Mouse (Mus musculus): ENCODE results near the gene Ube2ql1. TPM values are rescaled to one million over a fixed set of nuclear protein-coding genes. Genes with fewer than 3 reads are reported as not detected.

Ube2ql1 gene
- total RNA-seq, 2 experiments from 2014 or later: 1.9 to 2.9 TPM

GRCm38 (mm10) chr13:69717860-69718598 is 21.7 kb downstream of the Ube2ql1 start:
- DNase-seq (ENCODE audit: low spot score in 2 of 2): no peak

- DNase-seq (ENCODE audit: low spot score in 2 of 2): no peak
Measured at GRCm38 (mm10) chr13:69708236-69708635, 31.5 kb downstream of the Ube2ql1 start.

- no peak for DNase-seq (ENCODE audit: low spot score in 2 of 2)
Measured at GRCm38 (mm10) chr13:69707496-69707895, 32.2 kb downstream of the Ube2ql1 start.

- DNase-seq (ENCODE audit: low spot score in 2 of 2): no peak
Measured at GRCm38 (mm10) chr13:69706919-69707318, 32.8 kb downstream of the Ube2ql1 start.

GRCm38 (mm10) chr13:69703505-69703904 is 36.2 kb downstream of the Ube2ql1 start:
- DNase-seq (ENCODE audit: low spot score in 2 of 2): no peak

GRCm38 (mm10) chr13:69701397-69701796 is 38.3 kb downstream of the Ube2ql1 start:
- DNase-seq (ENCODE audit: low spot score in 2 of 2): no peak

- no peak for DNase-seq (ENCODE audit: low spot score in 2 of 2)
Measured at GRCm38 (mm10) chr13:69700827-69701226, 38.9 kb downstream of the Ube2ql1 start.

- DNase-seq (ENCODE audit: low spot score in 2 of 2): peak; percentile 60 to 63
Measured at GRCm38 (mm10) chr13:69696333-69696991, 43.2 kb downstream of the Ube2ql1 start.

- peak; percentile 13 to 35 for DNase-seq (ENCODE audit: low spot score in 2 of 2)
Measured at GRCm38 (mm10) chr13:69691074-69691473, 48.6 kb downstream of the Ube2ql1 start.

- DNase-seq (ENCODE audit: low spot score in 2 of 2): no peak
Measured at GRCm38 (mm10) chr13:69687023-69687422, 52.7 kb downstream of the Ube2ql1 start.

GRCm38 (mm10) chr13:69685406-69685818 is 54.3 kb downstream of the Ube2ql1 start:
- DNase-seq (ENCODE audit: low spot score in 2 of 2): no peak

GRCm38 (mm10) chr13:69673921-69674618 is 65.6 kb downstream of the Ube2ql1 start:
- DNase-seq (ENCODE audit: low spot score in 2 of 2): no peak

GRCm38 (mm10) chr13:69673197-69673920 is 66.3 kb downstream of the Ube2ql1 start:
- DNase-seq (ENCODE audit: low spot score in 2 of 2): no peak

GRCm38 (mm10) chr13:69672565-69672964 is 67.1 kb downstream of the Ube2ql1 start:
- DNase-seq (ENCODE audit: low spot score in 2 of 2): no peak

- DNase-seq (ENCODE audit: low spot score in 2 of 2): no peak
Measured at GRCm38 (mm10) chr13:69672121-69672520, 67.6 kb downstream of the Ube2ql1 start.

GRCm38 (mm10) chr13:69654508-69654907 is 85.2 kb downstream of the Ube2ql1 start:
- peak in 1 of 2 experiments; percentile 0 for DNase-seq (ENCODE audit: low spot score in 2 of 2)

Other genes starting within 250 kb of the Ube2ql1 start
- gene Nsun2, start 206.1 kb downstream of the Ube2ql1 start, total RNA-seq (2021): 10 to 100 TPM; 79.0 to 85.1 TPM
- 10 to 100 TPM; 26.2 to 28.3 TPM for gene Tent4a, start 205.3 kb downstream of the Ube2ql1 start, total RNA-seq (2021)
- gene Srd5a1, start 128.4 kb downstream of the Ube2ql1 start, total RNA-seq (2021): 10 to 100 TPM; 15.7 to 16.2 TPM
- 100 to 1,000 TPM in 1 of 2 experiments, 10 to 100 TPM in 1; 94.3 to 102 TPM for gene Med10, start 62.5 kb upstream of the Ube2ql1 start, total RNA-seq (2021)

All from adrenal gland, postnatal 4 days (tissue).